Mouse (Mus musculus): ENCODE data around the gene Tspan8. TPM values are rescaled to one million over a fixed set of nuclear protein-coding genes. Genes with fewer than 3 reads are reported as not detected.

Gene Tspan8
- polyA plus RNA-seq, 1 experiment, result 32.7 TPM

DNA sequence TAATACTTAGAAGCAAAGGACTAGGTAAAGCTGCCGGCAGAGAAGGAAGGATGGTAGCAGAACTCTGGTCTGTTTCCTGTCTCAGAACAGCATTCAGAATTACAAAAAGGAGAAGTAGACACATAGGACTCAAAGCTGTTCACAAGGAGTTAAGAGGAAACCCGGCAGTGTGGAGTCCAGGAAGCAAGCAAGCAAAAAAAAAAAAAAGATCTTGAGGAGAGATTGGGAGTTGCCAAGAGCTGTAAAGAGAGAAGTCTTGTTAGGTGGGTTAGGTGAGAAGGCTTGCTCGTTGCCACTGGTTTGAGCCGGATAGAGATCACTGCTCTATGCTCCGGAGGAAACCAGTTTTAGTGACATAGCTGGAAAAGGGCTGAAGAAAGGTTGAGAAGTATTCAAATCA lies 10.6 kb upstream of the Tspan8 start:
- peaks cover 10% of the 10 kb centered on the region for H3K4me1 ChIP-seq (ENCODE audit: control insufficient read depth, insufficient read depth, low read length)
- TF ChIP-seq POLR2A (IDR thresholded peaks at IDR 0.05; ENCODE audit: low read depth, low read length), result no peak
- TF ChIP-seq CTCF (conservative IDR thresholded peaks at IDR 0.05; ENCODE audit: insufficient read depth, insufficient read length, low read depth, low read length), result no peak
- peak overlapping the region; percentile 50; the same call in 1 of the 2 replicates for H3K27ac ChIP-seq (ENCODE audit: insufficient read depth, low read depth, low read length)
- WGBS, result 50% methylated on average over 5 of the region's 5 CpGs
- no peak overlapping the region for H3K4me3 ChIP-seq (ENCODE audit: insufficient read depth, low read depth, low read length)
- H3K36me3 ChIP-seq (ENCODE audit: control insufficient read depth, insufficient read depth, low read length), result no peaks in the 10 kb centered on the region
- DNase-seq, result peak; percentile 13
- H3K27me3 ChIP-seq (replicated peaks; ENCODE audit: control insufficient read depth, insufficient read depth, low read length), result no peaks in the 10 kb centered on the region

DNA sequence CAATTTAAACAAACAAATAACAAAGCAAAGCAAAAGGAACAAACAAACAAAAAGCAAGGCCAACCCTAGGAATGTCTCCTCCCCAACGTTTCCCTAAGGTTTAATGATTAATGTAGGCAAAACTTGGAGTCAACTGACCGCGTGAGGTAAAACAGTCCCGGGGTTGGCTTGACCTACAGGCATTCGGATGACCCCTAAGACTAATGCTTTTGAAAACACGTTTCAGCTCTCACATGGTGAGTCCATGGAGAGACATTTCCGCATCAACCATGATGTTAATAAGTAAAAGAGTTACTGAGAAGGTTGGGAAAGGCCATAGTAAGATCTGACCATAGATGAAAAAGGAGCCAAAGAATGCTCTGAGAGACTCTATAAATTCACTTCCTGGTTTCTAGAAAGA lies 7.5 kb upstream of the Tspan8 start:
- Histone ChIP-seq H3K4me3 (ENCODE audit: insufficient read depth, low read depth, low read length) (no peak overlapping the region), H3K36me3 (ENCODE audit: control insufficient read depth, insufficient read depth, low read length) (no peaks in the 10 kb centered on the region), H3K4me1 (ENCODE audit: control insufficient read depth, insufficient read depth, low read length) (peaks cover 14% of the 10 kb centered on the region), H3K27me3 (replicated peaks; ENCODE audit: control insufficient read depth, insufficient read depth, low read length) (no peaks in the 10 kb centered on the region), H3K27ac (ENCODE audit: insufficient read depth, low read depth, low read length) (peak overlapping the region; percentile 98)
- TF ChIP-seq POLR2A (IDR thresholded peaks at IDR 0.05; ENCODE audit: low read depth, low read length), result no peak
- TF ChIP-seq CTCF (conservative IDR thresholded peaks at IDR 0.05; ENCODE audit: insufficient read depth, insufficient read length, low read depth, low read length), result no peak
- WGBS, result 20% methylated on average over 7 of the region's 7 CpGs
- DNase-seq, result peak; percentile 93

GRCm38 (mm10) chr10:115811519-115811918 lies 5.1 kb upstream of the Tspan8 start:
- 0 out of 2 replicates have a peak overlapping the region, but pooled peaks have one; percentile 38 for H3K27ac ChIP-seq (ENCODE audit: insufficient read depth, low read depth, low read length)
- peak; percentile 13 for DNase-seq
- H3K27me3 ChIP-seq (replicated peaks; ENCODE audit: control insufficient read depth, insufficient read depth, low read length), result no peaks in the 10 kb centered on the region
- TF ChIP-seq CTCF (conservative IDR thresholded peaks at IDR 0.05; ENCODE audit: insufficient read depth, insufficient read length, low read depth, low read length), result no peak
- 27% methylated on average over 5 of the region's 5 CpGs for WGBS
- peaks cover 13% of the 10 kb centered on the region for H3K4me1 ChIP-seq (ENCODE audit: control insufficient read depth, insufficient read depth, low read length)
- H3K36me3 ChIP-seq (ENCODE audit: control insufficient read depth, insufficient read depth, low read length), result no peaks in the 10 kb centered on the region
- no peak overlapping the region for H3K4me3 ChIP-seq (ENCODE audit: insufficient read depth, low read depth, low read length)

DNA sequence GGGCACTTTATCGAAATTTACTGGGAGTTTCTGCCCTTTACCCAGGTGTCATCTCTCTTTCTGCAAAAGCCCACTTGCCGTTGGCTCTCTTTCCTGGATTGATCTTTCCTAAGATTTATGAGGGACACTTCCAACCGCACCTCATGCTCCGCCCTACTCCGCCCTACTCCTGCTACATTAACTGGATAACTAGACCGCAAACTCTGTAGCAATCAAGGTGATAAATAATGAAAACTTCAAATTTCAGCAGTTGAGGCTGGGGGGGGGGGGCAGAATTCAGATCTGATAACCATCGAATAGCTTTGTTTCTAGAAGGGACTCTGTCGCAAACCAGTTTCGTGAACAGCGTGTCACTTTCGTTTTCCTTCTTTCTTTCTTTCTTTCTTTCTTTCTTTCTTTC lies 1.8 kb upstream of the Tspan8 start:
- Histone ChIP-seq H3K27ac (ENCODE audit: insufficient read depth, low read depth, low read length) (peak overlapping the region; percentile 41; the same call in 1 of the 2 replicates), H3K4me3 (ENCODE audit: insufficient read depth, low read depth, low read length) (0 out of 2 replicates have a peak overlapping the region, but pooled peaks have one; percentile 3), H3K27me3 (replicated peaks; ENCODE audit: control insufficient read depth, insufficient read depth, low read length) (no peaks in the 10 kb centered on the region), H3K36me3 (ENCODE audit: control insufficient read depth, insufficient read depth, low read length) (no peaks in the 10 kb centered on the region), H3K4me1 (ENCODE audit: control insufficient read depth, insufficient read depth, low read length) (peaks cover 5% of the 10 kb centered on the region)
- 59% methylated on average over 11 of the region's 11 CpGs for WGBS
- TF ChIP-seq CTCF (conservative IDR thresholded peaks at IDR 0.05; ENCODE audit: insufficient read depth, insufficient read length, low read depth, low read length) (no peak), POLR2A (IDR thresholded peaks at IDR 0.05; ENCODE audit: low read depth, low read length) (no peak)
- DNase-seq, result no peak

DNA sequence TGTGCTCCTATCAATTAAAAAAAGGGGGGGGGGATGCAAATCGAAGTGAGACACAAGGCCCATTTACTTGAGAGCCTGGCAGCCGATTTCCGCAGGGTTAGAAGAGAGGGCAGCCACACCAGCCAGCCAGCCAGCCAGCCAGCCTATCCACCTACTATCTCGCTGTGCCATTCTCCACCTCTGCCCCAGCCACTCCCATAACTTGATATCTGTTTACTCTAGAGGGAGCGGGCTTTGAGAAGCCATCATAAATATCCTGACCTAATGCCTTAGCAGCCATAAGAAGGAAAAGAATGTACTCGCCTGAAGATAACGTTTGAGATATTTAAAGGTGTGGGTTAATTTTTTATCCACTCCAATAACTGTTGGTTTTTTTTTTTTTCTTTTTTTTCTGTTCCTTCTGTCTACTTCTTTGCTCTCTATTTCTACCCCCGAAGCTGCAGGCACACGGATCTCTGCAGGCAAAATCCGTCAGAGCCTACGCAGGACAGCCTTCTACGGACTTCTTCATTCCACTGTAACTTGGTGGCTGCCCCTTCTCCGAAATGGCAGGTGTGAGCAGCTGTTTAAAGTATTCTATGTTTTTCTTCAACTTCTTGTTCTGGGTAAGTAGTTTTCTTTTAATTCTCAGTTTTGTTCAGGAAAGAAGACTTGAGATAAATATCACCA lies 558 bp downstream of the Tspan8 start:
- peak overlapping the region; percentile 15 for H3K4me3 ChIP-seq (ENCODE audit: insufficient read depth, low read depth, low read length)
- peak; percentile 28 for DNase-seq

DNA sequence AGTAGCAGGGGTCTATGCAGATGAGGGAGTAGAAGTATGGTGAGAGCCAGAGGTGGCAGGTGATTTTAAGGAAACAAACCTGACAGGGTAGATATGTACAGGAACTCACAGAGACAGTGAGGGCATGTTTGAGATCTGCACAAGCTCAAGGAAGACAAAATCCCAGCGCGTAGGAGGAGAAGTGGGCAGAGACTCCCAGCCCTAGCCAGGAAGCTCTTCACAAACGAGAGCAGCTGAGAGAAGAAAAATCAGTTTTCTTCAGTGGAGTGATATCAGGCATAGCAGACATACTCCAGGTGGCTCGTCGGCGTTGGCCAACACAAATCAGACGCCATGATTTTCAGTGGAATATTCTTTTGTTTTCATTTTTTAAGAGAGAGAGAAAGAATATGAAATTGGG lies 8.7 kb downstream of the Tspan8 start:
- no peak for DNase-seq
- Histone ChIP-seq H3K36me3 (ENCODE audit: control insufficient read depth, insufficient read depth, low read length) (no peaks in the 10 kb centered on the region), H3K27me3 (replicated peaks; ENCODE audit: control insufficient read depth, insufficient read depth, low read length) (no peaks in the 10 kb centered on the region), H3K4me3 (ENCODE audit: insufficient read depth, low read depth, low read length) (no peak overlapping the region), H3K4me1 (ENCODE audit: control insufficient read depth, insufficient read depth, low read length) (no peaks in the 10 kb centered on the region), H3K27ac (ENCODE audit: insufficient read depth, low read depth, low read length) (no peak overlapping the region)
- TF ChIP-seq POLR2A (IDR thresholded peaks at IDR 0.05; ENCODE audit: low read depth, low read length) (no peak), CTCF (conservative IDR thresholded peaks at IDR 0.05; ENCODE audit: insufficient read depth, insufficient read length, low read depth, low read length) (no peak)
- 86% methylated on average over 7 of the region's 7 CpGs for WGBS

More for the DNA sequence above, 558 bp downstream of the Tspan8 start:
- peak overlapping the region; percentile 51 for H3K27ac ChIP-seq (ENCODE audit: insufficient read depth, low read depth, low read length)
- H3K36me3 ChIP-seq (ENCODE audit: control insufficient read depth, insufficient read depth, low read length), result no peaks in the 10 kb centered on the region
- WGBS, result 22% methylated on average over 13 of the region's 13 CpGs
- TF ChIP-seq POLR2A (IDR thresholded peaks at IDR 0.05; ENCODE audit: low read depth, low read length) (no peak), CTCF (conservative IDR thresholded peaks at IDR 0.05; ENCODE audit: insufficient read depth, insufficient read length, low read depth, low read length) (no peak)
- peaks cover 2% of the 10 kb centered on the region; the same call in 1 of the 2 replicates for H3K4me1 ChIP-seq (ENCODE audit: control insufficient read depth, insufficient read depth, low read length)
- no peaks in the 10 kb centered on the region for H3K27me3 ChIP-seq (replicated peaks; ENCODE audit: control insufficient read depth, insufficient read depth, low read length)

GRCm38 (mm10) chr10:115828872-115829271 lies 12.2 kb downstream of the Tspan8 start:
- Histone ChIP-seq H3K27ac (ENCODE audit: insufficient read depth, low read depth, low read length) (no peak overlapping the region), H3K27me3 (replicated peaks; ENCODE audit: control insufficient read depth, insufficient read depth, low read length) (no peaks in the 10 kb centered on the region), H3K36me3 (ENCODE audit: control insufficient read depth, insufficient read depth, low read length) (no peaks in the 10 kb centered on the region), H3K4me3 (ENCODE audit: insufficient read depth, low read depth, low read length) (no peak overlapping the region), H3K4me1 (ENCODE audit: control insufficient read depth, insufficient read depth, low read length) (no peaks in the 10 kb centered on the region)
- TF ChIP-seq CTCF (conservative IDR thresholded peaks at IDR 0.05; ENCODE audit: insufficient read depth, insufficient read length, low read depth, low read length), result no peak
- no peak for DNase-seq
- 80% methylated on average over 5 of the region's 5 CpGs for WGBS

Measured in kidney, adult 2 months (tissue).